Mouse (Mus musculus) limb, embryonic 14.5 days (tissue): ENCODE data around the gene Gtf3c4. TPM values are rescaled to one million over a fixed set of nuclear protein-coding genes. Genes with fewer than 3 reads are reported as not detected.

Experiments
- ATAC-seq: fragments of 200-750 bp; cut with Nextera tagmentation; 2 replicates; pipeline ENCODE4 v1.8.0; 2017; ENCODE audit warnings: low read depth, moderate number of reproducible peaks, moderate TSS enrichment; ENCODE audit not compliant: low FRiP score
- DNase-seq: peaks from one replicate; pipeline ENCODE4 v3.0.0-alpha.2; 2015; ENCODE audit warnings: low spot score
- H3K27ac ChIP-seq: fragments of 300-500 bp; sonication (generic); replicated peaks from 2 replicates; pipeline ENCODE4 v1.5.1; 2014; ENCODE audit warnings: low read depth, mild to moderate bottlenecking, low read length, moderate library complexity, mixed read lengths
- H3K27me3 ChIP-seq: fragments of 300-500 bp; sonication (generic); 2 replicates; pipeline ENCODE4 v1.6.1; 2014; ENCODE audit warnings: low read length, mixed read lengths; ENCODE audit not compliant: control insufficient read depth, insufficient read depth
- H3K36me3 ChIP-seq: fragments of 300-500 bp; sonication (generic); 2 replicates; pipeline ENCODE4 v1.6.1; 2014; ENCODE audit warnings: mild to moderate bottlenecking, low read length, moderate library complexity, mixed read lengths; ENCODE audit not compliant: control insufficient read depth, insufficient read depth
- H3K4me1 ChIP-seq: fragments of 300-500 bp; sonication (generic); 2 replicates; pipeline ENCODE4 v1.6.1; 2014; ENCODE audit warnings: antibody characterized with exemption, low read length, mixed read lengths; ENCODE audit not compliant: control insufficient read depth, insufficient read depth
- H3K4me2 ChIP-seq: fragments of 300-500 bp; sonication (generic); replicated peaks from 2 replicates; pipeline ENCODE4 v1.6.1; 2014; ENCODE audit warnings: low read depth, mild to moderate bottlenecking, low read length, moderate library complexity; ENCODE audit not compliant: severe bottlenecking
- H3K4me3 ChIP-seq: fragments of 300-500 bp; sonication (generic); replicated peaks from 2 replicates; pipeline ENCODE4 v1.5.1; 2014; ENCODE audit warnings: low read length
- H3K9ac ChIP-seq: fragments of 300-500 bp; sonication (generic); 2 replicates; pipeline ENCODE4 v1.6.1; 2014; ENCODE audit warnings: mild to moderate bottlenecking, low read depth, low read length, moderate library complexity; ENCODE audit not compliant: severe bottlenecking
- H3K9me3 ChIP-seq: fragments of 300-500 bp; sonication (generic); 2 replicates; pipeline ENCODE4 v1.6.1; 2016; ENCODE audit warnings: low read length; ENCODE audit not compliant: control insufficient read depth
- POLR2A ChIP-seq: fragments of 200-500 bp; IDR thresholded peaks from 2 replicates; pipeline ENCODE4 v1.8.0; 2012; ENCODE audit warnings: inconsistent platforms, mild to moderate bottlenecking, moderate library complexity, borderline replicate concordance; ENCODE audit not compliant: insufficient read depth, insufficient read length; ENCODE audit errors: extremely low read depth
- WGBS: fragments of 180-500 bp; shearing (Covaris S2); extraction: QIAGEN DNeasy Blood & Tissue Kit; methylation state at CpG from one replicate; pipeline ENCODE4 v1.1.7; 2014; 5-methylcytosine and 5-hydroxymethylcytosine counted together
- polyA plus RNA-seq, 2 experiments: library from polyadenylated mRNA; depleted of rRNA in 1 of 2; stranded (reverse) in 1 of 2; unstranded in 1 of 2; fragments of >200 nt; fragmentation: Nextera tagmentation in 1 of 2; extraction: Ambion mirVana in 1 of 2; gene quantifications; 2 replicates each; pipeline versions ENCODE4 v1.2.1 to v1.2.3; 2012 to 2014

The Gtf3c4 gene
- polyA plus RNA-seq, 2 experiments: 16.2 to 20.9 TPM

- no peaks in the 10 kb centered on the region for H3K9me3 ChIP-seq
- 50% methylated on average over 16 of the region's 16 CpGs for whole genome bisulfite sequencing
- no peak overlapping the region for H3K4me3 ChIP-seq
- no peaks in the 10 kb centered on the region for H3K27me3 ChIP-seq
- H3K9ac ChIP-seq: no peak overlapping the region
- no peaks in the 10 kb centered on the region for H3K36me3 ChIP-seq
- no peak for TF ChIP-seq POLR2A
- DNase-seq (no peak), ATAC-seq (no peak)
- no peak overlapping the region for H3K27ac ChIP-seq
- H3K4me2 ChIP-seq: no peak overlapping the region
- H3K4me1 ChIP-seq: no peaks in the 10 kb centered on the region
These were observed 60.0 kb downstream of the Gtf3c4 start for GRCm38 (mm10) chr2:28780001-28780782.

GRCm38 (mm10) chr2:28776728-28777127 is 63.4 kb downstream of the Gtf3c4 start:
- Histone ChIP-seq H3K4me3 (no peak overlapping the region), H3K36me3 (no peaks in the 10 kb centered on the region), H3K27me3 (no peaks in the 10 kb centered on the region), H3K4me2 (no peak overlapping the region), H3K9ac (no peak overlapping the region), H3K9me3 (no peaks in the 10 kb centered on the region), H3K4me1 (no peaks in the 10 kb centered on the region), H3K27ac (no peak overlapping the region)
- no peak for ATAC-seq
- WGBS: 45% methylated on average over 2 of the region's 2 CpGs
- DNase-seq: no peak
- TF ChIP-seq POLR2A: no peak

GRCm38 (mm10) chr2:28774073-28774472 is 66.1 kb downstream of the Gtf3c4 start:
- Histone ChIP-seq H3K4me3 (no peak overlapping the region), H3K9me3 (no peaks in the 10 kb centered on the region), H3K27me3 (no peaks in the 10 kb centered on the region), H3K36me3 (no peaks in the 10 kb centered on the region), H3K4me2 (no peak overlapping the region), H3K4me1 (no peaks in the 10 kb centered on the region), H3K9ac (no peak overlapping the region), H3K27ac (no peak overlapping the region)
- TF ChIP-seq POLR2A: no peak
- WGBS: 26% methylated on average over 8 of the region's 8 CpGs
- no peak for ATAC-seq
- DNase-seq: no peak

Other genes starting within 250 kb of the Gtf3c4 start
- 0.33 and 0.51 TPM in 2 replicates for gene Gfi1b, start 218.4 kb downstream of the Gtf3c4 start, polyA plus RNA-seq (2012; rRNA removed)
- gene Gfi1b, start 218.4 kb downstream of the Gtf3c4 start, polyA plus RNA-seq (2014; fragmentation: Nextera tagmentation; extraction: Ambion mirVana): 0.29 and 0.32 TPM in 2 replicates
- 18.5 and 20.4 TPM in 2 replicates for gene Tsc1, start 199.1 kb downstream of the Gtf3c4 start, polyA plus RNA-seq (2012; rRNA removed)
- gene Tsc1, start 199.1 kb downstream of the Gtf3c4 start, polyA plus RNA-seq (2014; fragmentation: Nextera tagmentation; extraction: Ambion mirVana): 15.7 and 17.8 TPM in 2 replicates
- 1.6 TPM in 2 replicates for gene Spaca9, start 140.6 kb downstream of the Gtf3c4 start, polyA plus RNA-seq (2012; rRNA removed)
- 1.4 and 2.1 TPM in 2 replicates for gene Spaca9, start 140.6 kb downstream of the Gtf3c4 start, polyA plus RNA-seq (2014; fragmentation: Nextera tagmentation; extraction: Ambion mirVana)
- 0.22 and 0.49 TPM in 2 replicates for gene Ak8, start 140.2 kb downstream of the Gtf3c4 start, polyA plus RNA-seq (2012; rRNA removed)
- gene Ak8, start 140.2 kb downstream of the Gtf3c4 start, polyA plus RNA-seq (2014; fragmentation: Nextera tagmentation; extraction: Ambion mirVana): 0.37 and 0.58 TPM in 2 replicates
- 12.9 and 13.1 TPM in 2 replicates for gene Ddx31, start within 50 bp of the Gtf3c4 start, polyA plus RNA-seq (2012; rRNA removed)
- 13.3 and 15.1 TPM in 2 replicates for gene Ddx31, start within 50 bp of the Gtf3c4 start, polyA plus RNA-seq (2014; fragmentation: Nextera tagmentation; extraction: Ambion mirVana)
- gene Barhl1, start 76.3 kb upstream of the Gtf3c4 start, polyA plus RNA-seq (2012; rRNA removed): 0.13 and 0.54 TPM in 2 replicates
- gene Barhl1, start 76.3 kb upstream of the Gtf3c4 start, polyA plus RNA-seq (2014; fragmentation: Nextera tagmentation; extraction: Ambion mirVana): not detected in 2 replicates
- 0.60 and 0.88 TPM in 2 replicates for gene Cfap77, start 214.7 kb upstream of the Gtf3c4 start, polyA plus RNA-seq (2012; rRNA removed)
- 0.29 and 0.39 TPM in 2 replicates for gene Cfap77, start 214.7 kb upstream of the Gtf3c4 start, polyA plus RNA-seq (2014; fragmentation: Nextera tagmentation; extraction: Ambion mirVana)
- gene Ttf1, start 219.9 kb upstream of the Gtf3c4 start, polyA plus RNA-seq (2012; rRNA removed): 13.0 and 13.4 TPM in 2 replicates
- gene Ttf1, start 219.9 kb upstream of the Gtf3c4 start, polyA plus RNA-seq (2014; fragmentation: Nextera tagmentation; extraction: Ambion mirVana): 8.2 and 9.5 TPM in 2 replicates